Mouse (Mus musculus): ENCODE measurements around the gene AC124108.1. TPM values are rescaled to one million over a fixed set of nuclear protein-coding genes. Genes with fewer than 3 reads are reported as not detected.

The AC124108.1 gene
- total RNA-seq, 1 experiment from 2014 or later, result not detected

GRCm38 (mm10) chr1:132226297-132227080 is 35.2 kb downstream of the AC124108.1 start:
- ATAC-seq (replicated peaks; ENCODE audit: insufficient number of reproducible peaks, low FRiP score, low TSS enrichment, poor library complexity, severe bottlenecking), result no peak

- no peak for ATAC-seq (replicated peaks; ENCODE audit: insufficient number of reproducible peaks, low FRiP score, low TSS enrichment, poor library complexity, severe bottlenecking)
Measured at GRCm38 (mm10) chr1:132229667-132230066, 38.4 kb downstream of the AC124108.1 start, which contains the start of gene Gm10188. Gm10188 (minus strand) TSS chr1:132229767.

GRCm38 (mm10) chr1:132231470-132232274 is 40.4 kb downstream of the AC124108.1 start:
- no peak for ATAC-seq (replicated peaks; ENCODE audit: insufficient number of reproducible peaks, low FRiP score, low TSS enrichment, poor library complexity, severe bottlenecking)

- ATAC-seq (replicated peaks; ENCODE audit: insufficient number of reproducible peaks, low FRiP score, low TSS enrichment, poor library complexity, severe bottlenecking), result no peak
Measured at GRCm38 (mm10) chr1:132233566-132233965, 42.3 kb downstream of the AC124108.1 start.

GRCm38 (mm10) chr1:132234757-132235273 is 43.6 kb downstream of the AC124108.1 start:
- no peak for ATAC-seq (replicated peaks; ENCODE audit: insufficient number of reproducible peaks, low FRiP score, low TSS enrichment, poor library complexity, severe bottlenecking)

- ATAC-seq (replicated peaks; ENCODE audit: insufficient number of reproducible peaks, low FRiP score, low TSS enrichment, poor library complexity, severe bottlenecking), result 0 out of 2 replicates have a peak, but pooled peaks have one; percentile 61
Measured at GRCm38 (mm10) chr1:132237585-132238159, 46.4 kb downstream of the AC124108.1 start.

- no peak for ATAC-seq (replicated peaks; ENCODE audit: insufficient number of reproducible peaks, low FRiP score, low TSS enrichment, poor library complexity, severe bottlenecking)
Measured at GRCm38 (mm10) chr1:132245010-132245409, 53.8 kb downstream of the AC124108.1 start.

GRCm38 (mm10) chr1:132246137-132246536 is 54.9 kb downstream of the AC124108.1 start:
- no peak for ATAC-seq (replicated peaks; ENCODE audit: insufficient number of reproducible peaks, low FRiP score, low TSS enrichment, poor library complexity, severe bottlenecking)

- ATAC-seq (replicated peaks; ENCODE audit: insufficient number of reproducible peaks, low FRiP score, low TSS enrichment, poor library complexity, severe bottlenecking), result no peak
Measured at GRCm38 (mm10) chr1:132246641-132247040, 55.4 kb downstream of the AC124108.1 start.

GRCm38 (mm10) chr1:132254467-132254866 is 63.2 kb downstream of the AC124108.1 start:
- ATAC-seq (replicated peaks; ENCODE audit: insufficient number of reproducible peaks, low FRiP score, low TSS enrichment, poor library complexity, severe bottlenecking), result no peak

Other genes starting within 250 kb of the AC124108.1 start
- not detected in 3 replicates for gene Slc45a3, start 228.5 kb upstream of the AC124108.1 start, total RNA-seq (2017)
- gene Elk4, start 183.8 kb upstream of the AC124108.1 start, total RNA-seq (2017), result 94.2 to 198 TPM (median 109 TPM) in 3 replicates
- gene Mfsd4a, start 123.4 kb upstream of the AC124108.1 start, total RNA-seq (2017), result 4.2 to 7.2 TPM (median 5.1 TPM) in 3 replicates
- gene Cdk18, start 51.8 kb upstream of the AC124108.1 start, total RNA-seq (2017), result 0.43 to 2.9 TPM in 2 of 3 replicates, not detected in the other
- gene Lemd1, start within 50 bp of the AC124108.1 start, total RNA-seq (2017), result 1.8 TPM in 1 of 3 replicates, not detected in the others
- gene Gm10188, start 38.3 kb downstream of the AC124108.1 start, total RNA-seq (2017), result not detected in 3 replicates
- not detected in 3 replicates for gene Klhdc8a, start 107.2 kb downstream of the AC124108.1 start, total RNA-seq (2017)
- 59.8 to 114 TPM (median 79.4 TPM) in 3 replicates for gene Nuak2, start 124.7 kb downstream of the AC124108.1 start, total RNA-seq (2017)
- gene Tmcc2, start 199.8 kb downstream of the AC124108.1 start, total RNA-seq (2017), result 3.8 to 9.4 TPM (median 6.3 TPM) in 3 replicates
- gene Dstyk, start 226.1 kb downstream of the AC124108.1 start, total RNA-seq (2017), result 40.6 to 56.0 TPM (median 54.3 TPM) in 3 replicates